Mouse (Mus musculus) small intestine, adult 2 months (tissue): ENCODE measurements around the gene 6430531B16Rik.

ENCODE experiments used
- CTCF ChIP-seq: fragments of 200-500 bp; IDR thresholded peaks from 2 replicates; pipeline ENCODE4 v1.5.1; 2012; ENCODE audit warnings: low read depth, mild to moderate bottlenecking, control low read depth, inconsistent platforms, low read length, moderate library complexity, mixed read lengths; ENCODE audit not compliant: insufficient replicate concordance, insufficient read length; ENCODE audit errors: extremely low read depth
- POLR2A ChIP-seq: fragments of 200-500 bp; IDR thresholded peaks from 2 replicates; pipeline ENCODE4 v1.6.1; 2012; ENCODE audit warnings: low read depth, mild to moderate bottlenecking, control low read depth, inconsistent platforms, low read length, moderate library complexity

- TF ChIP-seq CTCF (no peak), POLR2A (no peak)
These were observed 10.1 kb downstream of the 6430531B16Rik start for GRCm38 (mm10) chr7:139968428-139968827.
